Mouse (Mus musculus) myocyte (in vitro differentiated cells): ENCODE results near the gene Bnc1. TPM values are rescaled to one million over a fixed set of nuclear protein-coding genes. Genes with fewer than 3 reads are reported as not detected.

Experiments
- H3K27me3 ChIP-seq: one replicate; pipeline ENCODE4 v1.6.1; 2011; ENCODE audit not compliant: control insufficient read depth, insufficient read depth, insufficient read length
- H3K36me3 ChIP-seq: one replicate; pipeline ENCODE4 v1.6.1; 2011; ENCODE audit not compliant: control insufficient read depth, insufficient read depth
- H3K4me2 ChIP-seq: one replicate; pipeline ENCODE4 v1.6.1; 2011; ENCODE audit warnings: low read depth, control low read depth
- H3K4me3 ChIP-seq: one replicate; pipeline ENCODE4 v1.5.1; 2011; ENCODE audit warnings: mild to moderate bottlenecking, control low read depth, moderate library complexity
- H3K79me2 ChIP-seq: one replicate; pipeline ENCODE4 v1.6.1; 2011; ENCODE audit not compliant: control insufficient read depth, insufficient read depth
- H3ac ChIP-seq: one replicate; pipeline ENCODE4 v1.6.1; 2011; ENCODE audit not compliant: control insufficient read depth, insufficient read length
- CEBPB ChIP-seq: IDR thresholded peaks from 2 replicates; pipeline ENCODE4 v1.6.1; 2011; ENCODE audit warnings: mild to moderate bottlenecking, moderate library complexity; ENCODE audit not compliant: poor library complexity, insufficient read depth, severe bottlenecking
- E2F4 ChIP-seq: IDR thresholded peaks from one replicate; pipeline ENCODE4 v1.6.1; 2011; ENCODE audit warnings: mild to moderate bottlenecking, control low read depth, moderate library complexity; ENCODE audit not compliant: insufficient read depth
- MAX ChIP-seq: IDR thresholded peaks from one replicate; pipeline ENCODE4 v1.6.1; 2011; ENCODE audit warnings: low read depth, mild to moderate bottlenecking, control low read depth
- MYOD1 ChIP-seq, 3 experiments: IDR thresholded peaks; one replicate each; pipeline ENCODE4 v1.6.1; 2011; ENCODE audit warnings: control low read depth in 2 of 3, low read depth in 2 of 3, mild to moderate bottlenecking in 2 of 3, moderate library complexity in 1 of 3; ENCODE audit not compliant: insufficient read length in 2 of 3, control insufficient read depth in 1 of 3
- MYOG ChIP-seq, 3 experiments: IDR thresholded peaks; one replicate each; pipeline ENCODE4 v1.6.1; 2011; ENCODE audit warnings: control low read depth in 2 of 3, low read depth in 2 of 3, mild to moderate bottlenecking in 2 of 3; ENCODE audit not compliant: insufficient read length in 2 of 3, control insufficient read depth in 1 of 3, insufficient read depth in 1 of 3
- POLR2A ChIP-seq: IDR thresholded peaks from one replicate; pipeline ENCODE4 v1.6.1; 2011; ENCODE audit warnings: low read depth, mild to moderate bottlenecking, control low read depth, moderate library complexity; ENCODE audit not compliant: insufficient read length
- POLR2AphosphoS2 ChIP-seq: IDR thresholded peaks from one replicate; pipeline ENCODE4 v1.6.1; 2011; ENCODE audit warnings: low read depth, control low read depth; ENCODE audit not compliant: insufficient read length
- REST ChIP-seq: IDR thresholded peaks from one replicate; pipeline ENCODE4 v1.6.1; 2011; ENCODE audit warnings: mild to moderate bottlenecking, control low read depth, moderate library complexity; ENCODE audit not compliant: insufficient read depth, insufficient read length
- SRF ChIP-seq: IDR thresholded peaks from one replicate; pipeline ENCODE4 v1.6.1; 2011; ENCODE audit warnings: low read depth; ENCODE audit not compliant: control insufficient read depth, insufficient read length
- TCF12 ChIP-seq: IDR thresholded peaks from one replicate; pipeline ENCODE4 v1.6.1; 2011; ENCODE audit warnings: mild to moderate bottlenecking, control low read depth; ENCODE audit not compliant: poor library complexity, insufficient read depth, severe bottlenecking
- TCF3 ChIP-seq: IDR thresholded peaks from one replicate; pipeline ENCODE4 v1.6.1; 2011; ENCODE audit warnings: low read depth, control low read depth; ENCODE audit not compliant: insufficient read length
- USF1 ChIP-seq: IDR thresholded peaks from one replicate; pipeline ENCODE4 v1.6.1; 2011; ENCODE audit warnings: low read depth, mild to moderate bottlenecking, control low read depth, moderate library complexity
- polyA plus RNA-seq: library from polyadenylated mRNA; unstranded; fragments of >200 nt; fragmentation: generic; extraction: Trizol; gene quantifications from one replicate; pipeline ENCODE4 v1.2.1, GENCODE M21; 2012; ENCODE audit warnings: missing spikeins

Bnc1 gene
- polyA plus RNA-seq, 1 experiment = 0.06 TPM

DNA sequence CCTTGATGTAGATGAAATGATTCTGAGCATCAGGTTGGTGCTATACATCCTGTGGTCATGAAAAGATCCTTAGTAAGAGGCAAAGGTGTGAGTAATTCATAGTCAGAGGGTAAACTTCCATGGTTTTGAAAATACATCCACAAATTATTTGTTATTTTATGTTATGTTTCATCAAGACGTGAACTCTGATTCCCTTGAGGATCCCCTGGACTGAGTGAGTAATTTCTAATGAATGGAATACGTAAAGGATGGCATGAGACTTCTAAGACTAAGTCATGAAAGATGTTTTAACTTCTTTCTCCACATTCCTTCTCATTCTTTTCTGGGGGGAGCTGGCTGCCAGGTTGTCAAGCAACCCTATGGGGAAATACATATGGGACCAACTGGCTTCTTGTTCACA is 31.6 kb upstream of the Bnc1 start:
- H3K27me3 ChIP-seq = no peaks in the 10 kb centered on the region

GRCm38 (mm10) chr7:82022404-82022803 is 30.3 kb upstream of the Bnc1 start:
- Histone ChIP-seq H3K27me3 (no peaks in the 10 kb centered on the region), H3K79me2 (no peaks in the 10 kb centered on the region), H3K4me2 (no peak overlapping the region), H3K4me3 (no peak overlapping the region), H3K36me3 (no peaks in the 10 kb centered on the region), H3ac (no peak overlapping the region)
- TF ChIP-seq MYOD1 (IDR thresholded peaks at IDR 0.05; ENCODE audit: control insufficient read depth in 1 of 3, insufficient read length in 2 of 3, low read depth in 2 of 3) = no peak
- TF ChIP-seq TCF3 = no peak
- TF ChIP-seq MAX = no peak
- no peak for TF ChIP-seq TCF12
- TF ChIP-seq SRF = no peak
- no peak for TF ChIP-seq POLR2A
- TF ChIP-seq CEBPB = no peak
- no peak for TF ChIP-seq REST
- TF ChIP-seq USF1 = no peak

More for the DNA sequence above, 31.6 kb upstream of the Bnc1 start:
- Histone ChIP-seq H3K4me2 (no peak overlapping the region), H3K36me3 (no peaks in the 10 kb centered on the region), H3ac (no peak overlapping the region), H3K4me3 (no peak overlapping the region), H3K79me2 (no peaks in the 10 kb centered on the region)
- TF ChIP-seq E2F4 (no peak), TCF12 (no peak), TCF3 (no peak), SRF (no peak), POLR2A (no peak), REST (no peak), MYOD1 (IDR thresholded peaks at IDR 0.05; ENCODE audit: control insufficient read depth in 1 of 3, insufficient read length in 2 of 3, low read depth in 2 of 3) (no peak)

DNA sequence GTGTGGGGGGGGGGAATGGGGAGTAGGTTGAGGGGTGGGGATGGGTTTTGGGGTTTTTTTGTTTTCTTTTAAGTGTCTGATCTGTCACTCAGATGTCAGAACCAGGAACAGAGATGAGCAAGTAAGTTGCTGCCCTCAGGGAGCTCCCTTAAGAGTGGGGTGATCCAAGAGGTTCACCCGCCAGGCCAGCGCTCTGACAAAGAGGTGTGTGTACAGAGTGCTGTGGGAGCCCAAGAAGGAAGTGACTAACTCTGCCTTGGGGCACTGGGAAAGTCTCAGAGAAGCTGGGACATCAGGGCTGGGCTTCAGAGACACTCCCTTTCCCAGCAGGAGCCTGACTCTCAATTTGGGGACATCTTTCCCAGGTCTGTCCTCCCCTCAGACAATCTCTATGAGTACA is 25.9 kb upstream of the Bnc1 start:
- Histone ChIP-seq H3K36me3 (no peaks in the 10 kb centered on the region), H3K27me3 (no peaks in the 10 kb centered on the region)

DNA sequence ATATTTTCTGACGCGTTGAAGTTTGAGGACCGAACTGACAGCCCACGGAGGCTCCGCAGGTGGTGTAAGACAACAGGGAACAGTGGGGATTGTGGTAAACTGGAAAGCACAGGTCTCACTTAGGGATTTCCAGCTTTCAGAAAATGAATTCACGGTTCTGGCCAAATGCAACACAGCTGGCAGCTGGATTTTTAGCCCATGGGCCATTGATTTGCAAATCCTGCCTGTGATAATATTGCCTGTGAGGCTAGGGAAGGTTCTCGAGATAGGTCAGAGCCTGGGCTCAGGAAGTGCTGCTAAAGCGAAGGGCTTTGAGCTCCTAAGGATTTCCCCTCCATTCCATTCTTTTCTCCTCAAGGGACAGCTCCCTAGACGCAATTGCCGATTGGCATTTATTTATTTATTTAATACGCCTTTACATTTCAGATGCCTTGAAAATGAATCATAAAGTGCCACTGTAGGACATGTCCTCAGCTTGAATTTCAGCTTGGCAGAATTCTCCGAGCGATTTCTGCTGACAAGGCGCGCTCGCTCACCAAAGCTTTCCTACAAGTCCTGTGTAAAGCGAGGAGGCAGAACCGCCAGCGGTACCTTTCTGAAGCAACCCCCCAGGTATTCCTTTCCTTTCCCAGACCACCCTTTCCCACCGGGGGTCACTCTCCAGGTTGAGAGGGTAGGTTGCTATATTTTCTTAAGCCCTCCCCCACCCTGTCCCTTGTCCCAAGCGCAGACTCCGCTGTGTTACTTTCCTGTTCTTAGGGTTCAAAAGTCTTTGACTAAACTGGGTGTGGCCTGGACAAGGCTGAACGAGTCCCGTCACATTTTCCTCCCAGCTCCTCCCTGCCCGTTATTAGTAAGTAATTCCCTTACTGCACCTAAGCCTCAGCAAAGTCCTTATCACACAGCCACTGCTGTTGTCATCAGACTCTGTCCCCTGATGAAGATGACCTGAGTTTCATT is 24.9 kb upstream of the Bnc1 start:
- no peak overlapping the region for H3ac ChIP-seq
- no peaks in the 10 kb centered on the region for H3K79me2 ChIP-seq
- TF ChIP-seq USF1 (no peak), CEBPB (no peak), POLR2AphosphoS2 (no peak), POLR2A (no peak), TCF3 (no peak), MAX (no peak), MYOD1 (IDR thresholded peaks at IDR 0.05; ENCODE audit: control insufficient read depth in 1 of 3, insufficient read length in 2 of 3, low read depth in 2 of 3) (no peak), SRF (no peak), REST (no peak), TCF12 (no peak), E2F4 (no peak), MYOG (IDR thresholded peaks at IDR 0.05; ENCODE audit: control insufficient read depth in 1 of 3, insufficient read depth in 1 of 3, insufficient read length in 2 of 3, low read depth in 2 of 3) (no peak)
- H3K4me2 ChIP-seq = no peak overlapping the region
- H3K36me3 ChIP-seq = no peaks in the 10 kb centered on the region
- peaks cover 3% of the 10 kb centered on the region for H3K27me3 ChIP-seq
- no peak overlapping the region for H3K4me3 ChIP-seq

More for the DNA sequence above, 25.9 kb upstream of the Bnc1 start:
- no peaks in the 10 kb centered on the region for H3K79me2 ChIP-seq
- TF ChIP-seq MYOG (IDR thresholded peaks at IDR 0.05; ENCODE audit: control insufficient read depth in 1 of 3, insufficient read depth in 1 of 3, insufficient read length in 2 of 3, low read depth in 2 of 3) (no peak), SRF (no peak), TCF3 (no peak), POLR2AphosphoS2 (no peak), TCF12 (no peak), E2F4 (no peak), MAX (no peak), REST (no peak), MYOD1 (IDR thresholded peaks at IDR 0.05; ENCODE audit: control insufficient read depth in 1 of 3, insufficient read length in 2 of 3, low read depth in 2 of 3) (no peak), CEBPB (no peak), POLR2A (no peak)
- no peak overlapping the region for H3ac ChIP-seq
- no peak overlapping the region for H3K4me2 ChIP-seq
- H3K4me3 ChIP-seq = no peak overlapping the region

DNA sequence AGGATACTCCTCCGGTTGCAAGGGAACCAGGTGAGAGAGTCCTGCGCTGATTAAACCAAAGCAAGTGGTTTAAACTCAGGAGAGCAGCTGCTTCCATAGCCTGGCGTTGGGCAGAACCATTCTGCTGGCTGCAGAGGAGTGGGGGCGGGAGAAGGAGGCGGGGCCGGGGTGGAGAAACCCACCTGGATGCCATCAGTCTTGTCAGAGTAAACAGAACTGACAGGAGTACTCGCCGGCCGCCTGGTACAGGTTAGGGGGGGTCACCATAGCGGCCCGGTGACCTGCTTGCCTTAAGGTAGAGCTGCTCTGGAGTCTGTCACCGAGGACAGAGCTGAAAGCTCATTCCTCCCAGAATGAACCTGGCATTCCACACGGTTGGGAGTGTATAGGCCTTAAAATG is 20.4 kb upstream of the Bnc1 start:
- Histone ChIP-seq H3K4me3 (no peak overlapping the region), H3ac (no peak overlapping the region), H3K79me2 (no peaks in the 10 kb centered on the region), H3K4me2 (no peak overlapping the region), H3K36me3 (no peaks in the 10 kb centered on the region), H3K27me3 (peaks cover 7% of the 10 kb centered on the region)
- TF ChIP-seq MYOG (IDR thresholded peaks at IDR 0.05; ENCODE audit: control insufficient read depth in 1 of 3, insufficient read depth in 1 of 3, insufficient read length in 2 of 3, low read depth in 2 of 3) (no peak), MAX (no peak), SRF (no peak), TCF12 (no peak), USF1 (no peak), CEBPB (no peak), REST (no peak), POLR2A (no peak), E2F4 (no peak), TCF3 (no peak), MYOD1 (IDR thresholded peaks at IDR 0.05; ENCODE audit: control insufficient read depth in 1 of 3, insufficient read length in 2 of 3, low read depth in 2 of 3) (no peak), POLR2AphosphoS2 (no peak)
